Mouse (Mus musculus) intestine, embryonic 15.5 days (tissue): ENCODE measurements around the gene Xylt1. TPM values are rescaled to one million over a fixed set of nuclear protein-coding genes. Genes with fewer than 3 reads are reported as not detected.

Experiments used
- ATAC-seq: fragments of 200-750 bp; cut with Nextera tagmentation; 2 replicates; pipeline ENCODE4 v1.8.0; 2017; ENCODE audit warnings: moderate TSS enrichment, moderate library complexity
- H3K27ac ChIP-seq: fragments of 300-500 bp; sonication (generic); 2 replicates; pipeline ENCODE4 v1.5.1; 2015; ENCODE audit warnings: mild to moderate bottlenecking, inconsistent platforms
- H3K27me3 ChIP-seq: fragments of 300-500 bp; sonication (generic); replicated peaks from 2 replicates; pipeline ENCODE4 v1.6.1; 2015; ENCODE audit warnings: inconsistent platforms
- H3K36me3 ChIP-seq: fragments of 300-500 bp; sonication (generic); 2 replicates; pipeline ENCODE4 v1.6.1; 2015; ENCODE audit warnings: inconsistent platforms
- H3K4me1 ChIP-seq: fragments of 300-500 bp; sonication (generic); replicated peaks from 2 replicates; pipeline ENCODE4 v1.6.1; 2015; ENCODE audit warnings: inconsistent platforms
- H3K4me2 ChIP-seq: fragments of 300-500 bp; sonication (generic); replicated peaks from 2 replicates; pipeline ENCODE4 v1.6.1; 2015; ENCODE audit warnings: mild to moderate bottlenecking, inconsistent platforms
- H3K4me3 ChIP-seq: fragments of 300-500 bp; sonication (generic); replicated peaks from 2 replicates; pipeline ENCODE4 v1.5.1; 2015; ENCODE audit warnings: inconsistent platforms
- H3K9ac ChIP-seq: fragments of 300-500 bp; sonication (generic); 2 replicates; pipeline ENCODE4 v1.6.1; 2015; ENCODE audit warnings: inconsistent platforms
- H3K9me3 ChIP-seq: fragments of 300-500 bp; sonication (generic); 2 replicates; pipeline ENCODE4 v1.6.1; 2016; ENCODE audit warnings: inconsistent platforms
- WGBS: fragments of 180-500 bp; shearing (Covaris S2); methylation state at CpG from one replicate; pipeline ENCODE4 v1.1.7; 2015; 5-methylcytosine and 5-hydroxymethylcytosine counted together
- polyA plus RNA-seq: library from polyadenylated mRNA; unstranded; fragments of >200 nt; fragmentation: Nextera tagmentation; extraction: Ambion mirVana; gene quantifications from 2 replicates; pipeline ENCODE4 v1.2.1, GENCODE M21; 2015

Gene Xylt1
- polyA plus RNA-seq, 1 experiment from 2014 or later: 0.68 TPM

DNA sequence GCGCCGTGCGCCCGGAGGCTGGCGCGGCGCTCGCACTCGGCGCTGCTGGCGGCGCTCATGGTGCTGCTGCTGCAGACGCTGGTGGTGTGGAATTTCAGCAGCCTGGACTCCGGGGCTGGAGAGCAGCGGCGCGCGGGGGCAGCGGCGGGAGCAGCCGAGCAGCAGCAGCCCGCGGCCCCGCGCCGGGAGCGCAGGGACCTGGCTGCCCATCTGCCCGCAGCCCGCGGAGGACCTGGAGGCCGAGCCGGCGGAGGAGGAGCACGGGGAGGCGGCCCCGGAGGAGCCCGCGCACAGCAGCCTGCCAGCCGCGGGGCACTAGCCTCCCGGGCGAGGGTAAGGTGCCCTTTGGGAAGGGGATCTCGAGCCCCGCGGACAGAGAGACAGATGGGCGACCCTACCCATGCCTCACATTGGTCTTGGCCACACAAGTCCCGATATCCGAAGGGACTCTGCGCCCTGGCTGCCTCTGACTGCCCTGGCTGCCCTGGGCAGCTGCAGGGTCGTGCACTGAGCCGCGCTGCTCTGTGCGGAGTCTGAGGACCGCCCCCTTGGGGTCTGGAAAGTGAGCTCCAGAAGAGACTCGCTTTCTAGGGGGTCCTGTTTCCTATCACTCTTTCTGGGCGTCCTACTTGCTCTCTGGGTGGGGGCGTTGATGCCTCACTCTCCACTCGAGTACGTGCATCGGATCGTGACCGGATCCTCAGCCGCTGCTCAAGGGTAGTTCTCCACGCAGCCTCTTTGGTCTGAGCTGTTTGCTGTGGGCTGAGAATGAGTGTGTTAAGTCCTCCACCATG is 606 bp downstream of the Xylt1 start:
- WGBS: under 1% methylated on average over 63 of the region's 64 CpGs
- Histone ChIP-seq H3K9me3 (no peaks in the 10 kb centered on the region), H3K4me2 (peak overlapping the region; percentile 97), H3K4me3 (peak overlapping the region; percentile 87), H3K36me3 (no peaks in the 10 kb centered on the region), H3K27me3 (0 out of 2 replicates have a peak, but pooled peaks cover 2% of the 10 kb centered on the region), H3K4me1 (peaks cover 9% of the 10 kb centered on the region), H3K27ac (peak overlapping the region; percentile 68), H3K9ac (peak overlapping the region; percentile 74)
- peak; percentile 77 for ATAC-seq

DNA sequence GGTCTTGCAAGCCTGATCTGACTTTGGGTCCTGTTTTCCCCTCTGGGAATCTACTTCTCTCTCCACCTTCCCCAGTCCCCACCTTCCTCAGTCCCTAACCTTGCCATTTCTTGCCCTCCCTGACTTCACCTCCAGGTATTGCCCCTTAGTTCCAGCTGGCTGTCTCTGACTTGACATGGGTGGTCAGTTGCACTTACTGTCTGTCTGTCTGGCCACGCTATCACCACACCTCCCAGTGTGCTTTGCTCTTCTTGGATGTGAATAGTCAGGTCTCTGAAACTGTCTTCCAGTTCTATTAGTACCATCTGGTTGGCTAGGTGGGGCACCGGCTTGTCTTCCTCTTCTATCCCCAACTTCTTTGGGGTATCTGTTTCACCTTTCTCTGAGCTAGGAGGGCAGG is 1.2 kb downstream of the Xylt1 start:
- peak overlapping the region; percentile 74 for H3K9ac ChIP-seq

DNA sequence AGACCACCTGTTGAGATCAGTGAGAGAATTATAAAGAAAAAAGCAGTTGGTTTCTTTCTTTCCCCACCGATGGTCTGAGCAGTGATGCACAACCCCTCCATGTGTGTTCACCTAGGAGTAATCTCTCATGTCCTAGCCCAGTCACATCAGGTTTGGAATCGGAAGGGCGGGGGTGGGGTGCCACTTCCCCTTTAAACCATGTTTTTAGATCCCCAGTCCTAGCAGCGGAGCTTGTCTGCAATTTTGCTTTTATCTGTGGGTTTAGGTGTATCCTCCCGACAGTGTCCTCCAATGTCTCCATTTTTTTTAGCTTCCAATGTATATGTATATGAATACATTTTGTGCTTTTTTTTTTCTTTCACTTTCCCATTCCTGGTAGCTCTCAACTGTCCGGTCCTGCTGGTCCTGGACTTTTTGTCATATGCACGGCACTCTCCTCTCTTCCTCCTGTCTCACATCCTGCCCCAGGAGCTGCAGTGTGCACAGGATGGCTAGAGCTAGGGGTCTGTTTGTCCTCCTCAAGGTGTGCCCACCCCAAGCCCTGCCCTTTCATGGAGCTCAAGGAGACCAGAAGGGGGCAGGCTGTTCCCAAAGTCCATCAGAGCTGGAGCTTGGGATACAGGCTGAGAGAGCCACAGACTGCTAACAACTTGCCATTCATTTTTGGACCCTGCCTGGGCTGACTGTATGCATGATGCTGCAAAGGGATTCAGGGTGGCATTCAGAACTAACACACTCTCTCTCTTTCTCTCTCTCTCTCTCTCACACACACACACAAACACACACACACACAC is 2.6 kb downstream of the Xylt1 start:
- Histone ChIP-seq H3K36me3 (no peaks in the 10 kb centered on the region), H3K27me3 (0 out of 2 replicates have a peak, but pooled peaks cover 2% of the 10 kb centered on the region), H3K9ac (no peak overlapping the region), H3K4me1 (peaks cover 9% of the 10 kb centered on the region), H3K9me3 (no peaks in the 10 kb centered on the region), H3K4me3 (no peak overlapping the region), H3K27ac (no peak overlapping the region), H3K4me2 (peak overlapping the region; percentile 97)
- no peak for ATAC-seq
- 69% methylated on average over 7 of the region's 7 CpGs for WGBS

More for the DNA sequence above, 1.2 kb downstream of the Xylt1 start:
- H3K36me3 ChIP-seq: no peaks in the 10 kb centered on the region
- ATAC-seq: no peak
- peaks cover 9% of the 10 kb centered on the region for H3K4me1 ChIP-seq
- peak overlapping the region; percentile 87 for H3K4me3 ChIP-seq
- H3K4me2 ChIP-seq: peak overlapping the region; percentile 97
- 0 out of 2 replicates have a peak, but pooled peaks cover 2% of the 10 kb centered on the region for H3K27me3 ChIP-seq
- H3K27ac ChIP-seq: no peak overlapping the region
- H3K9me3 ChIP-seq: no peaks in the 10 kb centered on the region
- WGBS: 37% methylated on average over 2 of the region's 2 CpGs

DNA sequence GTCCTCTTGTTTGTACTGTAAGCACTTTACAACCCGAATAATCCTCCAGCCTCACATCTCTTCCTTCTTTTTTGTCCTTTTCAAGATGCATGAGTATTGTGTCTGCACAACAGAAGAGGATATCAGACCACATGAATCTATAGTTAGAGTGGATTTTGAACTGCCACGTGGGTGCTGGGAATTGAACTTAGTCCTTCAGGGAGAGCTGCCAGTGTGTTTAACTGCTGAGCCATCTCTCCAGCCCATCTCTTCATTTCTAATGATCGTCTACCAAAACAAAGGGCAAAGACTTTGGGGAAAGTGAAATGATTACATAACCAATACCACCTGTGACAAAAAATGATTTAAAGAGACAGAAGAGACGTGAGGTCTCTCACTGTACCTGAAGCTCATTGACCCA is 5.6 kb downstream of the Xylt1 start:
- Histone ChIP-seq H3K36me3 (no peaks in the 10 kb centered on the region), H3K9me3 (no peaks in the 10 kb centered on the region), H3K27ac (no peak overlapping the region), H3K27me3 (peaks cover 6% of the 10 kb centered on the region; the same call in 1 of the 2 replicates), H3K4me2 (no peak overlapping the region), H3K4me3 (no peak overlapping the region), H3K9ac (no peak overlapping the region), H3K4me1 (peaks cover 9% of the 10 kb centered on the region)
- 87% methylated on average over 4 of the region's 4 CpGs for WGBS
- no peak for ATAC-seq

DNA sequence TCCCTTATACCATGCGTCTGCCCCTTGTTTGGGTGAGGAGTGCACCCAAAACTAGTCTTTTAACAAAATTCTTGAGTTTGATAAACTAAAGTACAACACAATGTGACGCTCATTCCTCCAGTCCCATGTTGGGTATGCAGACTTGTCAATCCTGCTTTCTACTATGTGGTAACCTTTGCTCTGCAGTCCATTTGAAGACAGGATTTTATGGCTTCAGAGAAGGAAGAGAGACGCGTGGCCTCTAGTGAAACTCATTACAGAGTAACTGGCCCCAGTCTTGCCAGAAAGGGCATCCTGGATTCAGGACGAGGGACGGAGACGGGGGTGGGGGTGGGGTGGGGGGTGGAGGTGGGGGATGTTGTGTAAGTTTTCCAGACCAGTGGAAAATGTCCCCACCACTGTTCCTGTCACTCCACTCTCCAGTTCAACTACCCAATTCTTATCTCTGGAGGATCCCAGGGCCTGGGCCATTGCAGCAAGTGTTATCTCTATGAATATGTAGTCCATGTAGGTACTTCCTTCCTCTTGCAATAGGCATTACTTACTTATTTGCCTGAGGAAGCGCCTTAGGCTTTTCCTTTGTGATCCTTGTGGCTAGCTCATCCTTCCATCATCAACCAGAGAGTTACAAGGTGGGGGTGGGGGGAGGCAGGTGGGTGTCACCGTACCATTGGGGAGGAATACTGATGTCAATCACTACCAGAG is 7.7 kb downstream of the Xylt1 start:
- peak; percentile 81 for ATAC-seq
- Histone ChIP-seq H3K4me1 (0 out of 2 replicates have a peak, but pooled peaks cover 2% of the 10 kb centered on the region), H3K36me3 (no peaks in the 10 kb centered on the region), H3K9me3 (no peaks in the 10 kb centered on the region), H3K27ac (no peak overlapping the region), H3K9ac (no peak overlapping the region), H3K27me3 (peaks cover 4% of the 10 kb centered on the region; the same call in 1 of the 2 replicates), H3K4me3 (no peak overlapping the region), H3K4me2 (no peak overlapping the region)
- WGBS: 67% methylated on average over 9 of the region's 9 CpGs

DNA sequence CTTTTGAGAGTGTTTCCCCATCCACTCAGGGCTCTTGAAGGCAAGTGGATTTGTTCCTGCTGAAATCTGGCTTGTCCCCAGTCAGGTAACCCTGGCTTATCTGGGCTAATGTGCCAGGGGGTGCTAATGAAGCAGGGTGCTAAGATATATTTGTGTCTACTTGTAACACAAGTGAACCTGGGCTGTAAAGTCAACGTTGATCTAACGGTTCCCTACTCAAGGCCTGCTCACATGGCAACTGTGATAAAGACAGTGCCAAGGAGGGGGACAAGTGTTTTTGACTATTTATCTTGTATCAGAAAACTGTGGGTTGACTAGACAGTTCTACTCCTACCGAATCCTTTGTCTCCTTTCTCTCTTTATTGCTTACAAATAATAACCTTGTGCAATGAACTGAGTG is 8.3 kb downstream of the Xylt1 start:
- Histone ChIP-seq H3K9ac (no peak overlapping the region), H3K27me3 (peaks cover 4% of the 10 kb centered on the region; the same call in 1 of the 2 replicates), H3K36me3 (no peaks in the 10 kb centered on the region), H3K4me3 (no peak overlapping the region), H3K27ac (no peak overlapping the region), H3K4me2 (no peak overlapping the region), H3K4me1 (0 out of 2 replicates have a peak, but pooled peaks cover 6% of the 10 kb centered on the region), H3K9me3 (no peaks in the 10 kb centered on the region)
- no peak for ATAC-seq
- 66% methylated on average over 3 of the region's 3 CpGs for WGBS

DNA sequence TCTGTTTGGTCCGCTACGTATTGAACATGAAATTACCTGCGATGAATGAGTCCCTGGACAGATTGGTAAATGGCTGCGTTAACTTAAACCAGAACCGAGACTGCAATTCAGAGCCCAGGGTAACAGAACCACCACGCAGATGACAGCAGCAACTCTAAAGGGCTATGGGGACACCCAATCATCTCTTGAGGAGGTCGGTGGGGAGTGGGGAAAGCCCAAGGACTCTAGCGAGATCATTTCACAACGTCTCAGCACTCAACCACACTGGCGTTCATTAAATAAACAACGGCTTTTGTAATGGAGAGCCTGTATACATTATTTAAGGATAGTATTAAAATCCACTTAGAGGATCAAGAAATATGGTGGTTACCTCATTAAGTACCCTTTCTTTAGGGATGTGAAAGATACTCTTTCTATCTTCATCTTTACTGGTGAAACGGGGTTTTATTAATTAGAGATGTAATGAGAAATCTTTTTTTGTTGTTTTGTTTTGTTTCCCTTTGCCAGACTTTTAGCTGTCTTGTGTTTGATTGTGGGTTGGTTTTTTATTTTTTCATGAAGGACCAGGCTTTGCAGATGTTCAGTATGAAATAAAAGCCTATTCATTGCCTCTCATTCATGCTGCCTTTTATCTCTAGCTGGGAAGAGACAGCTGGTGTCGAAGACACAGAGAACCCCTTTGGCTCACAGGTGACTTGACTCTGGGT is 12.2 kb downstream of the Xylt1 start:
- H3K36me3 ChIP-seq: no peaks in the 10 kb centered on the region
- no peak for ATAC-seq

DNA sequence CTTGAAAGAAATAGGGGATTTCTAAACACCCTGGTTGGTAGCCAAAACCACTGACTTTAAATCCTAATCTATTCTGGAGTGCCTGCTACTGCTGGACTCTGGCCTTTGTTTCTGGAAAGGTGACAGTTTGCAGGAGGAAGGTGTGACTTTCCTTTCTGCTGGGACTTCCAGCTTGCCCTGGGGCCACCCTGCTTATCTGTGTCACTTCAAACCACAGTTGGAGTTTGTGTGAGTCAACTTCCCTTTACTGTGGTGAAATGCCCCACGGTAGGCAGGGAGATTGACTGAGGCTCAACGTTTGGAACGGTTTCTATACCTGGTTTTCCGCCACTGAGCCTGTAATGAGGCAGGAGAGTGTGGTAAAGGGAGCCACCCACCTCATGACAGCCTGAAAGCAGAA is 13.2 kb downstream of the Xylt1 start:
- H3K9ac ChIP-seq: no peak overlapping the region
- H3K9me3 ChIP-seq: no peaks in the 10 kb centered on the region
- H3K27ac ChIP-seq: no peak overlapping the region
- H3K4me2 ChIP-seq: no peak overlapping the region
- H3K4me1 ChIP-seq: 0 out of 2 replicates have a peak, but pooled peaks cover 6% of the 10 kb centered on the region
- no peaks in the 10 kb centered on the region for H3K36me3 ChIP-seq
- WGBS: 62% methylated on average over 4 of the region's 4 CpGs
- ATAC-seq: peak; percentile 79
- peaks cover 4% of the 10 kb centered on the region; the same call in 1 of the 2 replicates for H3K27me3 ChIP-seq
- H3K4me3 ChIP-seq: no peak overlapping the region

More for the DNA sequence above, 12.2 kb downstream of the Xylt1 start:
- Histone ChIP-seq H3K27me3 (peaks cover 4% of the 10 kb centered on the region; the same call in 1 of the 2 replicates), H3K4me2 (no peak overlapping the region), H3K4me3 (no peak overlapping the region), H3K4me1 (0 out of 2 replicates have a peak, but pooled peaks cover 6% of the 10 kb centered on the region), H3K9me3 (no peaks in the 10 kb centered on the region), H3K27ac (no peak overlapping the region), H3K9ac (no peak overlapping the region)
- 64% methylated on average over 13 of the region's 13 CpGs for WGBS

DNA sequence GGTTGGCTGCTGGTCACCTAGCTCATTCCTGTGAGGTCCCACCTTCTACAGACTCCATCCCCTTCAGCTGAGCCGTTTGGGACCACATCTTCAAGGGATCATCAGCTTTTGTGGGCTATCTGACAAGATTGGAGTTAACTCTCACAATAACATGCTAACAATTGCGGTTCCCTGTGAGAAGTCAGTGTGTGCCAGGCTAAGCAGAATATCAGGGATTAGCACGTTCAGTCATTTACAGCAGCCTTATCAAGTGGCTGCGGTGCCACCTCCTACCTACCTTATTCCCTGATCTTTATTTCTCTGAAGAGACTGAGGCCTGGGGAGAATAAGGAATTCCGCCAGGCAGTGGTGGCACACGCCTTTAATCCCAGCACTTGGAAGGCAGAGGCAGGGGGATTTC is 13.6 kb downstream of the Xylt1 start:
- H3K4me3 ChIP-seq: no peak overlapping the region
- no peak overlapping the region for H3K9ac ChIP-seq
- no peak overlapping the region for H3K4me2 ChIP-seq
- 79% methylated on average over 6 of the region's 6 CpGs for WGBS
- H3K27ac ChIP-seq: no peak overlapping the region
- no peaks in the 10 kb centered on the region for H3K9me3 ChIP-seq
- no peaks in the 10 kb centered on the region for H3K36me3 ChIP-seq
- ATAC-seq: no peak
- peaks cover 4% of the 10 kb centered on the region; the same call in 1 of the 2 replicates for H3K27me3 ChIP-seq
- 0 out of 2 replicates have a peak, but pooled peaks cover 6% of the 10 kb centered on the region for H3K4me1 ChIP-seq

DNA sequence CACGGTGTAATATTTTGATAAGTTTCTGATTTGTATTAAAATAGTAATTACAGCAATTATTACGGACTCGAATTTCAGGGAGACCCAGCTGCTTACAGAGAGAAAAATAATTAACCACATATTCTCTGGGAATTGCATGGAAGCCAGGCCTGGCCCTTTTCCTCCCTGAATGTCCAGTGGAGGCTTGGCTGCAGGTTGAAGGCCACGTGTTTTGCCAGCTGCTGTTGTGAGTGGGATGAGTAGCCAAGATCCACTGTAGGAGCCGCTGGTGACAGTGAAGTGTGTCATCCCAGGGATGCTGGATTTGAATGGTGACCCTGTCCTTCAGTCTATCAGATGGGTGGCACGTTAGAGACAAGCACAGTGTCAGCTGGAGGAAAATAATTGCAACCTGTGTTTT is 14.7 kb downstream of the Xylt1 start:
- H3K4me2 ChIP-seq: no peak overlapping the region
- 0 out of 2 replicates have a peak, but pooled peaks cover 6% of the 10 kb centered on the region for H3K4me1 ChIP-seq
- H3K9ac ChIP-seq: no peak overlapping the region
- ATAC-seq: no peak
- 76% methylated on average over 6 of the region's 6 CpGs for WGBS
- H3K27ac ChIP-seq: no peak overlapping the region
- peaks cover 4% of the 10 kb centered on the region; the same call in 1 of the 2 replicates for H3K27me3 ChIP-seq
- H3K4me3 ChIP-seq: no peak overlapping the region
- no peaks in the 10 kb centered on the region for H3K9me3 ChIP-seq
- H3K36me3 ChIP-seq: no peaks in the 10 kb centered on the region

DNA sequence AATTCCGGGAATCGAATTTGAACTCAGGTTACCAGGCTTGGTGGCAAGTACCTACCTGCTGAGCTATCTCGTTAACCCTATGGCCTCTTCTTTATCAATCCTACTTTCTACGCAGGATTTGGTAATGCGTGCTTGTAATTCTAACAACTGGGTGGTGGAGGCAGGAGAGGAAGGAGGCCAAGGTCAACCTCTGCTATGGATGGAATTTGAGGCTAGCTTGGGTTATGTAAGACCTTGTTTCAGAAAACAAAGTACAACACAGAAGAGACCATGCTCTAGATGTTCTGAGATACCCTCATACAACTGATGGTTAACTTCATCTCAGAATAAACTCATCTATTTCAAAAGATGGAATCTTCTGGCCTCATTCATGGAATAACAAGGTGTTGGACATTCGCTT is 17.1 kb downstream of the Xylt1 start:
- no peaks in the 10 kb centered on the region for H3K36me3 ChIP-seq
- no peak overlapping the region for H3K27ac ChIP-seq
- no peaks in the 10 kb centered on the region for H3K9me3 ChIP-seq
- H3K4me3 ChIP-seq: no peak overlapping the region
- 92% methylated on average over 6 of the region's 6 CpGs for WGBS
- H3K4me2 ChIP-seq: no peak overlapping the region
- 0 out of 2 replicates have a peak, but pooled peaks cover 6% of the 10 kb centered on the region for H3K4me1 ChIP-seq
- no peak for ATAC-seq
- H3K9ac ChIP-seq: no peak overlapping the region
- H3K27me3 ChIP-seq: no peaks in the 10 kb centered on the region
